Mouse (Mus musculus) erythroblast, embryonic 14.5 days (primary cell): ENCODE measurements around the gene Myrf. TPM values are rescaled to one million over a fixed set of nuclear protein-coding genes. Genes with fewer than 3 reads are reported as not detected.
"Not testable (repeated sequence)": the region's sequence is repeated elsewhere in the genome, so short reads cannot be mapped to it uniquely, and the experiment has no call there.

Experiments used
- H3K27me3 ChIP-seq: 2 replicates; pipeline ENCODE4 v1.6.1; 2012; ENCODE audit warnings: inconsistent platforms; ENCODE audit not compliant: control insufficient read depth
- H3K36me3 ChIP-seq: 2 replicates; pipeline ENCODE4 v1.6.1; 2012; ENCODE audit warnings: mild to moderate bottlenecking, inconsistent platforms; ENCODE audit not compliant: control insufficient read depth
- H3K4me1 ChIP-seq: 2 replicates; pipeline ENCODE4 v1.6.1; 2012; ENCODE audit warnings: inconsistent platforms; ENCODE audit not compliant: control insufficient read depth
- H3K4me3 ChIP-seq: replicated peaks from 2 replicates; pipeline ENCODE3; 2012; ENCODE audit warnings: moderate library complexity, mild to moderate bottlenecking, inconsistent platforms
- H3K9me3 ChIP-seq: 2 replicates; pipeline ENCODE4 v1.6.1; 2012; ENCODE audit warnings: low read length, inconsistent platforms, mixed read lengths; ENCODE audit not compliant: control insufficient read depth
- GATA1 ChIP-seq: IDR thresholded peaks from 2 replicates; pipeline ENCODE4 v1.6.1; 2012; ENCODE audit warnings: low read length, inconsistent platforms, mixed read lengths
- TAL1 ChIP-seq: IDR thresholded peaks from 3 replicates; pipeline ENCODE4 v1.6.1; 2012; ENCODE audit warnings: low read length, inconsistent platforms, mixed read lengths
- polyA plus RNA-seq: library from polyadenylated mRNA; stranded (reverse); fragments of >175 nt; gene quantifications from 2 replicates; pipeline ENCODE4 v1.2.3, GENCODE M21; 2012

The Myrf gene
- polyA plus RNA-seq, 1 experiment: 0.02 TPM

- Histone ChIP-seq H3K4me1 (peaks cover 47% of the 10 kb centered on the region), H3K4me3 (no peak overlapping the region), H3K36me3 (no peaks in the 10 kb centered on the region), H3K27me3 (no peaks in the 10 kb centered on the region), H3K9me3 (no peaks in the 10 kb centered on the region)
- TF ChIP-seq TAL1 (no peak), GATA1 (no peak)
Observed at GRCm38 (mm10) chr19:10176941-10177372, 63.6 kb downstream of the Myrf start.

- H3K4me3 ChIP-seq: no peak overlapping the region
- no peaks in the 10 kb centered on the region for H3K27me3 ChIP-seq
- H3K36me3 ChIP-seq: no peaks in the 10 kb centered on the region
- H3K4me1 ChIP-seq: peaks cover 47% of the 10 kb centered on the region
- H3K9me3 ChIP-seq: no peaks in the 10 kb centered on the region
- TF ChIP-seq GATA1 (no peak), TAL1 (no peak)
Observed at GRCm38 (mm10) chr19:10176477-10176876, 64.1 kb downstream of the Myrf start.

- Histone ChIP-seq H3K9me3 (no peaks in the 10 kb centered on the region), H3K4me3 (no peak overlapping the region), H3K4me1 (peaks cover 55% of the 10 kb centered on the region), H3K36me3 (no peaks in the 10 kb centered on the region), H3K27me3 (no peaks in the 10 kb centered on the region)
- no peak for TF ChIP-seq GATA1
- TF ChIP-seq TAL1: no peak
Observed at GRCm38 (mm10) chr19:10174956-10175355, 65.6 kb downstream of the Myrf start.

- no peaks in the 10 kb centered on the region for H3K27me3 ChIP-seq
- H3K4me1 ChIP-seq: peaks cover 64% of the 10 kb centered on the region
- no peaks in the 10 kb centered on the region for H3K9me3 ChIP-seq
- no peaks in the 10 kb centered on the region for H3K36me3 ChIP-seq
- H3K4me3 ChIP-seq: peak overlapping the region; percentile 8
- TF ChIP-seq GATA1: peak; percentile 35; the same call in 1 of the 2 replicates
- no peak for TF ChIP-seq TAL1
Observed at GRCm38 (mm10) chr19:10173844-10174539, 66.6 kb downstream of the Myrf start.

GRCm38 (mm10) chr19:10173116-10173718 lies 67.3 kb downstream of the Myrf start:
- H3K4me3 ChIP-seq: peak overlapping the region; percentile 38
- H3K36me3 ChIP-seq: no peaks in the 10 kb centered on the region
- peaks cover 66% of the 10 kb centered on the region for H3K4me1 ChIP-seq
- H3K9me3 ChIP-seq: no peaks in the 10 kb centered on the region
- H3K27me3 ChIP-seq: no peaks in the 10 kb centered on the region
- peak; percentile 78 for TF ChIP-seq GATA1
- TF ChIP-seq TAL1: peak; percentile 73

- no peak overlapping the region for H3K4me3 ChIP-seq
- H3K36me3 ChIP-seq: no peaks in the 10 kb centered on the region
- peaks cover 63% of the 10 kb centered on the region for H3K4me1 ChIP-seq
- H3K9me3 ChIP-seq: no peaks in the 10 kb centered on the region
- H3K27me3 ChIP-seq: no peaks in the 10 kb centered on the region
- TF ChIP-seq TAL1 (no peak), GATA1 (no peak)
Observed at GRCm38 (mm10) chr19:10171846-10172245, 68.7 kb downstream of the Myrf start.

GRCm38 (mm10) chr19:10171359-10171758 lies 69.2 kb downstream of the Myrf start:
- Histone ChIP-seq H3K36me3 (no peaks in the 10 kb centered on the region), H3K4me1 (peaks cover 62% of the 10 kb centered on the region), H3K4me3 (no peak overlapping the region), H3K27me3 (no peaks in the 10 kb centered on the region), H3K9me3 (no peaks in the 10 kb centered on the region)
- TF ChIP-seq GATA1 (no peak), TAL1 (no peak)

GRCm38 (mm10) chr19:10170466-10170865 lies 70.1 kb downstream of the Myrf start:
- Histone ChIP-seq H3K27me3 (no peaks in the 10 kb centered on the region), H3K4me1 (peaks cover 59% of the 10 kb centered on the region), H3K9me3 (no peaks in the 10 kb centered on the region), H3K4me3 (no peak overlapping the region), H3K36me3 (no peaks in the 10 kb centered on the region)
- TF ChIP-seq GATA1 (no peak), TAL1 (no peak)

- peaks cover 56% of the 10 kb centered on the region for H3K4me1 ChIP-seq
- H3K27me3 ChIP-seq, H3K4me3 ChIP-seq, H3K9me3 ChIP-seq, H3K36me3 ChIP-seq: not testable (repeated sequence)
Observed at GRCm38 (mm10) chr19:10169692-10170330, 70.7 kb downstream of the Myrf start.
